Mouse (Mus musculus): ENCODE results near the gene Itgb1bp2. TPM values are rescaled to one million over a fixed set of nuclear protein-coding genes. Genes with fewer than 3 reads are reported as not detected.
"Not testable (repeated sequence)": the region's sequence is repeated elsewhere in the genome, so short reads cannot be mapped to it uniquely, and the experiment has no call there.

Gene Itgb1bp2
- polyA plus RNA-seq, 1 experiment from 2014 or later: not detected

DNA sequence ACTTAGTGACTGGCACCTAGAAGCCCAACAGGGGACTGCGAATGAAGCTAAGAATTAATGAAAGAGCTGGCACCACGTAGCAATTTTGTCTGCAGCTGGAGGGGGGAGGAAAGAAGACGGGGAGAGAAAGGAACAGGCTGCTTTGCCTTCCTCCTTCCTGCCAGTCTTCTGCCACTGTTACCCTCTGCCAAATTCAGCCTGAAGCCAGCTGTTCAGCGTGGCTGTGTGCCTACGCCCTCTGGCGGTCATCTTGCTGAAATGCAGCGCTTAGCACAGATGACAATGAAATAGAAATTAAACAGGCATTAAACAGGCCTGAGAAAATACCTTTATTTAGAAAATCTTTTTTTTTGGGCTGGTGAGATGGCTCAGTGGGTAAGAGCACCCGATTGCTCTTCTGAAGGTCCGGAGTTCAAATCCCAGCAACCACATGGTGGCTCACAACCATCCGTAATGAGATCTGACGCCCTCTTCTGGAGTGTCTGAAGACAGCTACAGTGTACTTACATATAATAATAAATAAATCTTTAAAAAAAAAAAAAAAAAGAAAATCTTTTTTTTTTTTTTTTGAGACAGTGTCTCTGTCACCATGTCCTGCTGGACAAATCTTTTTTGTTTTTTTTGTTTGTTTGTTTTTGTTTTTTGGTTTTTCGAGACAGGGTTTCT, 37.7 kb downstream of the Itgb1bp2 start:
- WGBS (ENCODE audit: missing documents): 24% methylated on average over 7 of the region's 12 CpGs
- not testable (repeated sequence) for H3K79me2 ChIP-seq (ENCODE audit: inconsistent target); H3K36me3 ChIP-seq (ENCODE audit: inconsistent target); H3K27ac ChIP-seq; H3K4me3 ChIP-seq (ENCODE audit: inconsistent target)

Other genes starting within 250 kb of the Itgb1bp2 start
- gene Snx12, start 226.5 kb upstream of the Itgb1bp2 start, polyA plus RNA-seq (2018): 65.8 to 95.1 TPM (median 67.1 TPM) in 3 replicates
- gene Foxo4, start 194.6 kb upstream of the Itgb1bp2 start, polyA plus RNA-seq (2018): 8.1 to 15.6 TPM (median 9.5 TPM) in 3 replicates
- 0.23 TPM in 1 of 3 replicates, not detected in the others for gene Gm614, start 185.1 kb upstream of the Itgb1bp2 start, polyA plus RNA-seq (2018)
- gene Il2rg, start 180.8 kb upstream of the Itgb1bp2 start, polyA plus RNA-seq (2018): 107 to 237 TPM (median 204 TPM) in 3 replicates
- not detected in 3 replicates for gene Gm20489, start 180.1 kb upstream of the Itgb1bp2 start, polyA plus RNA-seq (2018)
- 35.4 to 43.8 TPM (median 41.3 TPM) in 3 replicates for gene Med12, start 175.1 kb upstream of the Itgb1bp2 start, polyA plus RNA-seq (2018)
- not detected in 3 replicates for gene Nlgn3, start 149.9 kb upstream of the Itgb1bp2 start, polyA plus RNA-seq (2018)
- gene Gjb1, start 72.7 kb upstream of the Itgb1bp2 start, polyA plus RNA-seq (2018): not detected in 3 replicates
- 11.5 to 20.5 TPM (median 15.3 TPM) in 3 replicates for gene Zmym3, start 28.2 kb upstream of the Itgb1bp2 start, polyA plus RNA-seq (2018)
- gene Nono, start 19.8 kb upstream of the Itgb1bp2 start, polyA plus RNA-seq (2018): 169 to 225 TPM (median 178 TPM) in 3 replicates
- gene Taf1, start 83.6 kb downstream of the Itgb1bp2 start, polyA plus RNA-seq (2018): 19.2 to 24.2 TPM (median 23.8 TPM) in 3 replicates
- 37.6 to 116 TPM (median 41.1 TPM) in 3 replicates for gene Ogt, start 191.0 kb downstream of the Itgb1bp2 start, polyA plus RNA-seq (2018)